8 mouse cellular contexts compared by ENCODE assay signal in genomic region chr8:119838100-119838982, GRCm38 (mm10). TPM values are rescaled to one million over a fixed set of nuclear protein-coding genes. Genes with fewer than 3 reads are reported as not detected.
DNase-seq lines count a peak whose midpoint lies in the region; ATAC-seq lines count a peak whose summit lies in the region.

No protein-coding gene starts in this region.

- H3K4me1 ChIP-seq in heart, embryonic 15.5 days (replicated peaks), result peaks cover 34% of the 10 kb centered on the region
- peaks cover 55% of the 10 kb centered on the region for H3K4me1 ChIP-seq in liver, embryonic 11.5 days (replicated peaks; ENCODE audit: control insufficient read depth, insufficient read depth, low read length)
- peaks cover 44% of the 10 kb centered on the region for H3K4me1 ChIP-seq in stomach, embryonic 15.5 days

- no peak overlapping the region for H3K9ac ChIP-seq in heart, embryonic 15.5 days
- H3K9ac ChIP-seq in liver, embryonic 11.5 days (ENCODE audit: low read depth, low read length), result peak overlapping the region; percentile 76; the same call in 1 of the 2 replicates
- H3K9ac ChIP-seq in stomach, embryonic 15.5 days, result no peak overlapping the region; the same call in 1 of the 2 replicates

- peak overlapping the region; percentile 72 for H3K4me3 ChIP-seq in heart, embryonic 15.5 days
- H3K4me3 ChIP-seq in liver, embryonic 11.5 days (ENCODE audit: low read depth, low read length), result peak overlapping the region; percentile 69
- H3K4me3 ChIP-seq in stomach, embryonic 15.5 days (replicated peaks), result peak overlapping the region; percentile 72

- no peaks in the 10 kb centered on the region for H3K36me3 ChIP-seq in heart, embryonic 15.5 days
- peaks cover 3% of the 10 kb centered on the region for H3K36me3 ChIP-seq in liver, embryonic 11.5 days (ENCODE audit: control insufficient read depth, insufficient read depth, low read length)
- H3K36me3 ChIP-seq in stomach, embryonic 15.5 days, result no peaks in the 10 kb centered on the region

- peak overlapping the region; percentile 91 for H3K4me2 ChIP-seq in heart, embryonic 15.5 days
- H3K4me2 ChIP-seq in liver, embryonic 11.5 days, result peak overlapping the region; percentile 81
- H3K4me2 ChIP-seq in stomach, embryonic 15.5 days, result peak overlapping the region; percentile 82

- WGBS in heart, embryonic 15.5 days, result 64% methylated on average over 19 of the region's 19 CpGs
- WGBS in liver, embryonic 11.5 days, result 48% methylated on average over 19 of the region's 19 CpGs
- 56% methylated on average over 19 of the region's 19 CpGs for WGBS in stomach, embryonic 15.5 days

- no peaks in the 10 kb centered on the region for H3K27me3 ChIP-seq in heart, embryonic 15.5 days
- H3K27me3 ChIP-seq in liver, embryonic 11.5 days (replicated peaks; ENCODE audit: control insufficient read depth, insufficient read depth, low read length), result no peaks in the 10 kb centered on the region; the same call in 1 of the 2 replicates
- H3K27me3 ChIP-seq in stomach, embryonic 15.5 days (replicated peaks), result no peaks in the 10 kb centered on the region

- H3K9me3 ChIP-seq in heart, embryonic 15.5 days (replicated peaks), result no peaks in the 10 kb centered on the region
- no peaks in the 10 kb centered on the region for H3K9me3 ChIP-seq in liver, embryonic 11.5 days (ENCODE audit: control insufficient read depth, low read length)
- H3K9me3 ChIP-seq in stomach, embryonic 15.5 days, result no peaks in the 10 kb centered on the region

- peak; percentile 39 for DNase-seq in cerebellum, adult 11-12 months
- DNase-seq in liver, embryonic 11.5 days (ENCODE audit: low spot score), result no peak
- no peak for DNase-seq in left cerebral cortex, adult 9 months (ENCODE audit: low spot score in 2 of 2)

- ATAC-seq in cerebellum, adult (ENCODE audit: insufficient number of reproducible peaks, low FRiP score, low TSS enrichment), result no peak
- peak; percentile 46 for ATAC-seq in CD4-positive, CD25-positive, alpha-beta regulatory T cell, adult 4 months
- ATAC-seq in heart, embryonic 15.5 days (replicated peaks; ENCODE audit: insufficient number of reproducible peaks, insufficient read depth, low FRiP score, low read depth), result no peak
- no peak for ATAC-seq in liver, embryonic 11.5 days (replicated peaks; ENCODE audit: low FRiP score)
- ATAC-seq in stomach, embryonic 15.5 days (ENCODE audit: insufficient read depth, low FRiP score, low read depth), result no peak
- ATAC-seq in erythroid progenitor cell, adult 5-6 weeks (replicated peaks; ENCODE audit: low FRiP score, poor library complexity, severe bottlenecking), result no peak

- peak overlapping the region; percentile 66 for H3K27ac ChIP-seq in heart, embryonic 15.5 days
- H3K27ac ChIP-seq in liver, embryonic 11.5 days (ENCODE audit: low read depth, low read length), result peak overlapping the region; percentile 34; the same call in 1 of the 2 replicates
- peak overlapping the region; percentile 78 for H3K27ac ChIP-seq in stomach, embryonic 15.5 days

RNA-seq across cellular contexts. Expression of gene Cotl1, which starts 2.0 kb away (rescaled TPM):
- 100 to 1,000 TPM; 131 to 191 TPM for polyA plus RNA-seq in CD4-positive, CD25-positive, alpha-beta regulatory T cell, adult 4 months (2017; shearing (Covaris generic))
- polyA plus RNA-seq in heart, embryonic 15.5 days (2015; fragmentation: Nextera tagmentation; extraction: Ambion mirVana), result 28.7 and 52.8 TPM in 2 replicates
- 132 and 155 TPM in 2 replicates for polyA plus RNA-seq in liver, embryonic 11.5 days (2014; fragmentation: Nextera tagmentation; extraction: Ambion mirVana)
- polyA plus RNA-seq in stomach, embryonic 15.5 days (2015; fragmentation: Nextera tagmentation; extraction: Ambion mirVana), result 119 and 135 TPM in 2 replicates
- 17.2 and 53.0 TPM in 2 replicates for total RNA-seq in erythroid progenitor cell, adult 5-6 weeks (2015; ENCODE audit: low replicate concordance)
- total RNA-seq in erythroid progenitor cell, adult 5-6 weeks (2017; ENCODE audit: low replicate concordance), result 60.7 and 71.3 TPM in 2 replicates

RNA-seq across cellular contexts. Expression of gene Klhl36, which starts 23.7 kb away (rescaled TPM):
- polyA plus RNA-seq in CD4-positive, CD25-positive, alpha-beta regulatory T cell, adult 4 months (2017; shearing (Covaris generic)), result 10 to 100 TPM in 1 of 2 experiments, 1 to 10 TPM in 1; 6.2 to 11.6 TPM
- polyA plus RNA-seq in heart, embryonic 15.5 days (2015; fragmentation: Nextera tagmentation; extraction: Ambion mirVana), result 9.1 and 10.3 TPM in 2 replicates
- polyA plus RNA-seq in liver, embryonic 11.5 days (2014; fragmentation: Nextera tagmentation; extraction: Ambion mirVana), result 9.1 TPM in 2 replicates
- polyA plus RNA-seq in stomach, embryonic 15.5 days (2015; fragmentation: Nextera tagmentation; extraction: Ambion mirVana), result 12.3 and 12.8 TPM in 2 replicates
- total RNA-seq in erythroid progenitor cell, adult 5-6 weeks (2015; ENCODE audit: low replicate concordance), result 1.1 TPM in 1 of 2 replicates, not detected in the other
- total RNA-seq in erythroid progenitor cell, adult 5-6 weeks (2017; ENCODE audit: low replicate concordance), result 1.8 and 2.3 TPM in 2 replicates
